Mouse (Mus musculus) limb, embryonic 12.5 days (tissue): ENCODE measurements around the gene Gse1. TPM values are rescaled to one million over a fixed set of nuclear protein-coding genes. Genes with fewer than 3 reads are reported as not detected.

Experiments
- ATAC-seq: fragments of 200-750 bp; cut with Nextera tagmentation; 2 replicates; pipeline ENCODE4 v1.8.0; 2017; ENCODE audit warnings: low read depth, moderate TSS enrichment; ENCODE audit not compliant: insufficient number of reproducible peaks, insufficient read depth, low FRiP score, low TSS enrichment
- H3K27ac ChIP-seq: fragments of 300-500 bp; sonication (generic); 2 replicates; pipeline ENCODE4 v1.5.1; 2016; ENCODE audit warnings: mild to moderate bottlenecking, moderate library complexity
- H3K27me3 ChIP-seq: fragments of 300-500 bp; sonication (generic); 2 replicates; pipeline ENCODE4 v1.6.1; 2016; ENCODE audit warnings: mild to moderate bottlenecking, moderate library complexity
- H3K36me3 ChIP-seq: fragments of 300-500 bp; sonication (generic); 2 replicates; pipeline ENCODE4 v1.6.1; 2016; ENCODE audit warnings: mild to moderate bottlenecking, moderate library complexity
- H3K4me1 ChIP-seq: fragments of 300-500 bp; sonication (generic); replicated peaks from 2 replicates; pipeline ENCODE4 v1.6.1; 2016
- H3K4me2 ChIP-seq: fragments of 300-500 bp; sonication (generic); 2 replicates; pipeline ENCODE4 v1.6.1; 2016; ENCODE audit warnings: mild to moderate bottlenecking, moderate library complexity
- H3K4me3 ChIP-seq: fragments of 300-500 bp; sonication (generic); replicated peaks from 2 replicates; pipeline ENCODE4 v1.5.1; 2016; ENCODE audit warnings: mild to moderate bottlenecking
- H3K9ac ChIP-seq: fragments of 300-500 bp; sonication (generic); replicated peaks from 2 replicates; pipeline ENCODE4 v1.6.1; 2016; ENCODE audit warnings: mild to moderate bottlenecking, moderate library complexity
- H3K9me3 ChIP-seq: fragments of 300-500 bp; sonication (generic); 2 replicates; pipeline ENCODE4 v1.6.1; 2016; ENCODE audit warnings: mild to moderate bottlenecking, moderate library complexity
- WGBS: fragments of 180-500 bp; shearing (Covaris S2); methylation state at CpG from one replicate; pipeline ENCODE4 v1.1.7; 2016; 5-methylcytosine and 5-hydroxymethylcytosine counted together
- polyA plus RNA-seq: library from polyadenylated mRNA; unstranded; fragments of >200 nt; fragmentation: Nextera tagmentation; extraction: Ambion mirVana; gene quantifications from 2 replicates; pipeline ENCODE4 v1.2.1, GENCODE M21; 2016

Gse1 gene
- polyA plus RNA-seq, 1 experiment from 2014 or later, result 9.1 TPM

- ATAC-seq, result no peak
- H3K27ac ChIP-seq, result peak overlapping the region; percentile 82; the same call in 1 of the 2 replicates
- peaks cover 85% of the 10 kb centered on the region for H3K4me1 ChIP-seq
- H3K4me3 ChIP-seq, result no peak overlapping the region
- H3K4me2 ChIP-seq, result peak overlapping the region; percentile 56
- peaks cover 18% of the 10 kb centered on the region for H3K36me3 ChIP-seq
- no peaks in the 10 kb centered on the region for H3K9me3 ChIP-seq
- peak overlapping the region; percentile 47; the same call in 1 of the 2 replicates for H3K9ac ChIP-seq
- no peaks in the 10 kb centered on the region for H3K27me3 ChIP-seq
- 9% methylated on average over 12 of the region's 12 CpGs for WGBS
Observed at GRCm38 (mm10) chr8:120550430-120550829, 322.2 kb downstream of the Gse1 start.

DNA sequence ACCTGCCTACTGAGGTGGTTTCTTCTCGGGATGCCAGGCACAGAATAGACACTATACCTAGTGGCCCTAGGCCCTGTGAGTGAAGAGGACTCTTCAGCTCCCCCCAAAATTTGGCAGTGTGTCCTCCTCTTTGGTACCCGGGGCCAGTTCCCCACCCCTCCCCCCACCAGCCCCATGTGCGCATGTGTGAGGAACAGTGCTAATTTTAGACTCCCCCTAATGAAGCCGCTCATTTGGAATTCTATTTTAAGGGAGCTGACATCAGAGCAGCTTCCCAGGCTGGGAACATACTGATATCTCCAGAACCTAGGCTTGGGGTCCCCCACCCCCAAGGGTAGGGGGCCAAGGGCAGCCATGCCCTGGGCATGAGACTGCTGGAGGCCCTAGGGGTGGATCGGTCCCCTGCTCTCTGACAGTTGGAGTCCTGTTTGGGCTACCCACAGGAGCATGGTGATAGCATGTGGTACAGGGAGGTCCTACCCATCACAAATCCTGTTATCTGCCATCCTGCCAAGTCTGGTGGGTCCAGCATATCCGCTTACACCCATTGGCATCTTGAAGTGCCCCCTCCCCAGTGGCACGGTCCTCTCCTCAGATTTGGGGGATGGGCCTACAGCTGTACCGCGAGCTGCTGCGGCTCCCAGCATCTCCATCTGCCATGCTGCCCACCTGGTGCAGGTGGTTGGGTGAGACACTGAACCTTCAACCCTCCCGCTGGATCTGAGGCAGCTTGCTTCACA, 322.9 kb downstream of the Gse1 start:
- Histone ChIP-seq H3K36me3 (peaks cover 18% of the 10 kb centered on the region), H3K27me3 (no peaks in the 10 kb centered on the region), H3K4me1 (peaks cover 85% of the 10 kb centered on the region), H3K9me3 (no peaks in the 10 kb centered on the region), H3K9ac (no peak overlapping the region), H3K4me3 (no peak overlapping the region), H3K27ac (no peak overlapping the region), H3K4me2 (no peak overlapping the region)
- no peak for ATAC-seq
- 72% methylated on average over 11 of the region's 11 CpGs for WGBS

- no peak overlapping the region for H3K4me2 ChIP-seq
- H3K27me3 ChIP-seq, result no peaks in the 10 kb centered on the region
- no peak for ATAC-seq
- H3K27ac ChIP-seq, result no peak overlapping the region
- WGBS, result 94% methylated on average over 3 of the region's 3 CpGs
- H3K9me3 ChIP-seq, result no peaks in the 10 kb centered on the region
- H3K9ac ChIP-seq, result no peak overlapping the region
- H3K36me3 ChIP-seq, result peaks cover 18% of the 10 kb centered on the region
- peaks cover 85% of the 10 kb centered on the region for H3K4me1 ChIP-seq
- H3K4me3 ChIP-seq, result no peak overlapping the region
Observed at GRCm38 (mm10) chr8:120551677-120551980, 323.4 kb downstream of the Gse1 start.

- H3K9ac ChIP-seq, result no peak overlapping the region
- no peak overlapping the region for H3K4me3 ChIP-seq
- H3K36me3 ChIP-seq, result peaks cover 18% of the 10 kb centered on the region
- H3K27ac ChIP-seq, result no peak overlapping the region
- no peak for ATAC-seq
- peaks cover 85% of the 10 kb centered on the region for H3K4me1 ChIP-seq
- no peaks in the 10 kb centered on the region for H3K27me3 ChIP-seq
- WGBS, result 90% methylated on average over 11 of the region's 11 CpGs
- H3K4me2 ChIP-seq, result no peak overlapping the region
- no peaks in the 10 kb centered on the region for H3K9me3 ChIP-seq
Observed at GRCm38 (mm10) chr8:120552509-120552908, 324.3 kb downstream of the Gse1 start.

DNA sequence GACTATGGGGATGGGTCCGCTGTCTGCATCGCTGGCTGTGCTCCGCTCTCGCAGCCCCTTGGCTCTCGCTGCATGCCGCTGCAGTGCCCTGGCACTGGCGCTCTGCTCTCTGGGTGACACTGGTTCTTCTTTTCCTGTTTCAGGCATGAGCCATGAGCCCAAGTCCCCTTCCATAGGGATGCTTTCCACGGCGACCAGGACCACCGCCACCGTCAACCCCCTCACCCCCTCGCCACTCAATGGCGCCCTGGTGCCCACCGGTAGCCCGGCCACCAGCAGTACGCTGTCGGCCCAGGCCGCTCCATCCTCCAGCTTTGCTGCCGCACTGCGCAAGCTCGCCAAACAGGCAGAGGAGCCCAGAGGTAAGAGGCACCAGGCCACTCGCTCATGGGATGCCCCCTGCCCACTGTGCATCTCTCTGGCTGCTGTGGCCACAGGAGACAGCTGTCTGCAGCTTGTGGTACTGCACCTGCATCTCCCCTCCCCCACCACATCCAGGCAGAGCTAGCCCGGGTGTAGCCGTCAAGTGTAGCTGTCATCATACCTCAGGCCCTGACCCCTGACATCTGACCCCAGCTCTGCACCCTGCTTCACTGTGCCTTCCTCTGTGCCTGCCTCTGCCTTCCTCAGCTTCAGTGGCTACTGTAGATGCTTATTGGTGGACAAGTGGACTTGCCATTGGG, 325.3 kb downstream of the Gse1 start:
- 0 out of 2 replicates have a peak, but pooled peaks cover 5% of the 10 kb centered on the region for H3K27me3 ChIP-seq
- H3K4me1 ChIP-seq, result peaks cover 85% of the 10 kb centered on the region
- H3K27ac ChIP-seq, result no peak overlapping the region
- H3K4me2 ChIP-seq, result no peak overlapping the region
- no peak overlapping the region for H3K4me3 ChIP-seq
- no peak for ATAC-seq
- H3K9me3 ChIP-seq, result no peaks in the 10 kb centered on the region
- peaks cover 18% of the 10 kb centered on the region for H3K36me3 ChIP-seq
- WGBS, result 91% methylated on average over 24 of the region's 24 CpGs
- H3K9ac ChIP-seq, result no peak overlapping the region

- H3K27ac ChIP-seq, result no peak overlapping the region
- H3K4me3 ChIP-seq, result no peak overlapping the region
- peaks cover 21% of the 10 kb centered on the region for H3K36me3 ChIP-seq
- no peak overlapping the region for H3K9ac ChIP-seq
- WGBS, result 90% methylated on average over 18 of the region's 18 CpGs
- no peak overlapping the region for H3K4me2 ChIP-seq
- H3K9me3 ChIP-seq, result no peaks in the 10 kb centered on the region
- ATAC-seq, result no peak
- peaks cover 85% of the 10 kb centered on the region for H3K4me1 ChIP-seq
- 0 out of 2 replicates have a peak, but pooled peaks cover 5% of the 10 kb centered on the region for H3K27me3 ChIP-seq
Observed at GRCm38 (mm10) chr8:120554466-120555039, 326.3 kb downstream of the Gse1 start.

GRCm38 (mm10) chr8:120556198-120556892, 328.1 kb downstream of the Gse1 start:
- Histone ChIP-seq H3K27ac (peak overlapping the region; percentile 57; the same call in 1 of the 2 replicates), H3K36me3 (peaks cover 21% of the 10 kb centered on the region), H3K9ac (0 out of 2 replicates have a peak overlapping the region, but pooled peaks have one; percentile 23), H3K4me2 (peak overlapping the region; percentile 17; the same call in 1 of the 2 replicates), H3K4me1 (peaks cover 84% of the 10 kb centered on the region), H3K9me3 (no peaks in the 10 kb centered on the region), H3K4me3 (no peak overlapping the region), H3K27me3 (0 out of 2 replicates have a peak, but pooled peaks cover 5% of the 10 kb centered on the region)
- ATAC-seq, result no peak
- WGBS, result 55% methylated on average over 20 of the region's 20 CpGs

GRCm38 (mm10) chr8:120557170-120557965, 329.1 kb downstream of the Gse1 start:
- 62% methylated on average over 15 of the region's 15 CpGs for WGBS
- H3K9ac ChIP-seq, result no peak overlapping the region
- peaks cover 84% of the 10 kb centered on the region for H3K4me1 ChIP-seq
- H3K4me3 ChIP-seq, result no peak overlapping the region
- 0 out of 2 replicates have a peak, but pooled peaks cover 5% of the 10 kb centered on the region for H3K27me3 ChIP-seq
- H3K4me2 ChIP-seq, result no peak overlapping the region
- H3K27ac ChIP-seq, result no peak overlapping the region
- no peak for ATAC-seq
- H3K9me3 ChIP-seq, result no peaks in the 10 kb centered on the region
- peaks cover 21% of the 10 kb centered on the region for H3K36me3 ChIP-seq

DNA sequence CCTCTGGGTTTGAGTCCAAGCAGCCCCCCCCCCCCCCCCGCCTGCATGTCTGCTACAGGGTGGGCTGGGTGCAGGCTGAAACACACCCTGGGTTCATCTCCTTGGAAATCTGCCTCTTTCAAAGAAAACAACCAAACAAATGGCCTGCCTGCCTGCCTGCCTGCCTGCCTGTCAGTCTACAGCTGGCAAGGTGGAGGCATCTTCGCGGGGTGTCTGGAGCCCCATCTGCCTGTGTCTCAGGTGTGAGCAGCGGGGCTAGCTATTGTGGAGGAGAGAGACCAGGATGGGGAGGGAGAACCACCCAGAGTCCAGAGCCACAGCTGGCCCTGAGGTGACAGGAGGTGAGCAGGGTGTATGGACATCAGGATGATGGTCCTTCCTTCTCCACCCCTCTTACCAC, 329.9 kb downstream of the Gse1 start:
- no peak overlapping the region for H3K4me3 ChIP-seq
- H3K36me3 ChIP-seq, result peaks cover 25% of the 10 kb centered on the region
- no peak overlapping the region for H3K27ac ChIP-seq
- no peak overlapping the region for H3K4me2 ChIP-seq
- H3K4me1 ChIP-seq, result peaks cover 85% of the 10 kb centered on the region
- ATAC-seq, result no peak
- 70% methylated on average over 4 of the region's 4 CpGs for WGBS
- H3K9ac ChIP-seq, result 0 out of 2 replicates have a peak overlapping the region, but pooled peaks have one; percentile 31
- H3K27me3 ChIP-seq, result 0 out of 2 replicates have a peak, but pooled peaks cover 5% of the 10 kb centered on the region
- no peaks in the 10 kb centered on the region for H3K9me3 ChIP-seq

DNA sequence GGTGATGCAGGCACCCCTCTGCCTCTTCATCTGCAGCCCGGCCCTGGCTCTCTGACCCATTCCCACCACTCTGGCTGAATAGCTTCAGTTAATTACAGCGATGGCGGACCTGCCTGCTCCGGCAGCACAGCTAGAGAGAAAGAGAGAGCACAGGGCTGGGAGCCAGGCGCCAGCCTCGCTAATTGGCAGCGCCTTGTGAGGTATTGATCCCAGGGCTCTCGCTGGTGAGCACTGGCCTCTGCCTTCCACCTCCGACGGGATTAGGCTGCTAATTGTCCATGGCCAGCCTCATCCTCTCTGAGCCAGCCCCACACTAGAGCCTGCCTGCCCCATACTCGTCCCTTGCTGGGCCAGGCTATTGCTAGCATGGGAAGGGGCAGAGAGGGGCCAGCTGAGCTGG, 331.4 kb downstream of the Gse1 start:
- Histone ChIP-seq H3K4me2 (0 out of 2 replicates have a peak overlapping the region, but pooled peaks have one; percentile 4), H3K9ac (0 out of 2 replicates have a peak overlapping the region, but pooled peaks have one; percentile 19), H3K36me3 (peaks cover 12% of the 10 kb centered on the region; the same call in 1 of the 2 replicates), H3K27ac (peak overlapping the region; percentile 53; the same call in 1 of the 2 replicates), H3K4me3 (no peak overlapping the region), H3K9me3 (no peaks in the 10 kb centered on the region), H3K4me1 (peaks cover 92% of the 10 kb centered on the region), H3K27me3 (0 out of 2 replicates have a peak, but pooled peaks cover 5% of the 10 kb centered on the region)
- no peak for ATAC-seq
- WGBS, result 12% methylated on average over 11 of the region's 11 CpGs
